Mouse (Mus musculus) erythroblast, embryonic 14.5 days (primary cell): ENCODE data around the gene Ppp2r5c.

Source experiments
- GATA1 ChIP-seq: IDR thresholded peaks from 2 replicates; pipeline ENCODE4 v1.6.1; 2012; ENCODE audit warnings: low read length, inconsistent platforms, mixed read lengths
- TAL1 ChIP-seq: IDR thresholded peaks from 3 replicates; pipeline ENCODE4 v1.6.1; 2012; ENCODE audit warnings: low read length, inconsistent platforms, mixed read lengths

- TF ChIP-seq TAL1 (no peak), GATA1 (no peak)
These were observed 43.2 kb downstream of the Ppp2r5c start for GRCm38 (mm10) chr12:110489946-110490701.
